Mouse (Mus musculus) thymus, adult 2 months (tissue): ENCODE data around the gene Myo18a.

Experiments
- CTCF ChIP-seq: fragments of 200-500 bp; IDR thresholded peaks from 2 replicates; pipeline ENCODE4 v1.5.1; 2012; ENCODE audit warnings: mild to moderate bottlenecking, control low read depth, low read length, moderate library complexity, borderline replicate concordance; ENCODE audit not compliant: control insufficient read depth, poor library complexity, insufficient read depth; ENCODE audit errors: extremely low read depth
- POLR2A ChIP-seq: fragments of 200-500 bp; IDR thresholded peaks from 2 replicates; pipeline ENCODE4 v1.6.1; 2012; ENCODE audit warnings: mild to moderate bottlenecking, low read length, control low read depth, moderate library complexity; ENCODE audit not compliant: control insufficient read depth, poor library complexity, insufficient read depth; ENCODE audit errors: extremely low read depth

DNA sequence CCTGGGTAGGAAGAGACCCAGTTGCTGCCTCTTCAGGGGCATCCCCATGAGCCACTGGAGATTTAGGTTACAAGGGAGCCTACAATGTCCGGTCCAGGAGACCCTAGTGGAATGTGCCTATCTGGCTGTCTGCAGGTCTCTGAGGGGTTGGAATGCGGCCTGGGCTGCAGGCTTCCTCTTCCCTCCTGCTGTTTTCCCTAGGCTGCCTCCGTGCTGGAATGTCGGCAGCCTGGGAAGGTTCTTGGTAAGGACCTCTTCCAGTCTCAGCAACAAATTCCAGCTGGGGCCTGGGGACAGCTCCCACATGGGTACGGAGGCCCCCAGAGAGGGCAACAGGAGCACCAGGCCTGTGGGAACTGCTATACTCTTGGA, 22.3 kb downstream of the Myo18a start:
- TF ChIP-seq CTCF (no peak), POLR2A (no peak)
